In the genomic region with DNA sequence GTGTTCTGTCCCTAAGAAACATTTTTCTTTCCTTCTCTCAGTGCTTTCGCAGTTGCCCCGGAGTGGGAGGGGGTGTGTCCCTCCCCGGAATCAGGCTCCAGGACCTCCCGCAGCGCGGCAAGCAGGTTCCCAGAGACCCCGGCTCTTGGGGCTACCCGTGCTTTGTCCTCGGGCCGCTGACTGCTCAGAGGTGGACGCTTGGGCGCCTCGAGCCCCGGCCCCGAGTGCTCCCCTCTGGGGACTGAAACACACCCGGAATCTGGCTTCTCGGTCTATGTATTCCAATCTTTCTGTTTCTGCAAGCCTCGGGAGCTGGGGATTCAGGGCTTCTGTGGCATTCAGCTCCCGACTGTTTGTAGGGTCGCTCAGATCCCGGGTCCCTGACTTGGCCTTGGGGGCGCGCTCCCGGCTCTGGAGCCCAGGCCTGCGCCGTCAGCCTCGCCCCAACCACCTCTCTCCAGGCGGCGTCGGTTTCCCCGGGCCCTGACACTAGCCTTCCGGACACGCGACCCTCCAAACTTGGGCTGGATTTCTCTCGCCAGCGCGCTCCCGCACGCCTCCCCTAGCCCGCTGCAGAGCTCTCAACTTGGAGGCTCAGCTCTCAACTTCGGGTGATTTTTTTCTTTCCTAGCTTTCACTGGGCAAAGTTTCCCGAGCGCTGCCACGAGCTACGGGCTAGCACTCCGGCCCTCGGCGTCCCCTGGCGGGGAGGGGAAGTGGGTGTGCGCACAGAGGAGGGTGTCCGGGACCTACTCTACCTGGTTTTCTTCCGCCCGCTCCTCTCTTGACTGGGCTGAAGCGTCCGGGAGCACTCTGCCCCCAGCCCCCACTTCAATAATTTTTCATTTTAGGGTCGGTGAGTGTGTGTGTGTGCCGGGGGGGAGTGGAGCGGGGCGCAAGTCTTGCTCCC, we compare ENCODE assay signal across 8 mouse cellular contexts. TPM values are rescaled to one million over a fixed set of nuclear protein-coding genes. Genes with fewer than 3 reads are reported as not detected.
DNase-seq lines count a peak whose midpoint lies in the region; ATAC-seq lines count a peak whose summit lies in the region.

No protein-coding gene starts in this region.

- peak overlapping the region; percentile 89 for H3K4me2 ChIP-seq in kidney, embryonic 15.5 days

- peak overlapping the region; percentile 52 for H3K4me3 ChIP-seq in kidney, embryonic 15.5 days (replicated peaks)

- peak overlapping the region; percentile 32 for H3K9ac ChIP-seq in kidney, embryonic 15.5 days

- DNase-seq in heart, adult 11 months, result peak; percentile 94
- DNase-seq in heart, postnatal 25 days (ENCODE audit: low spot score), result no peak
- peak; percentile 62 for DNase-seq in c-Kit-positive CD71-positive TER-119-positive erythroid progenitor cells, embryonic 14.5 days (ENCODE audit: low spot score)
- peak; percentile 28 to 32 for DNase-seq in heart, adult 9 months (ENCODE audit: low spot score in 2 of 2)
- DNase-seq in lung, postnatal 25 days (ENCODE audit: low spot score), result peak; percentile 40
- peak; percentile 25 for DNase-seq in ovary, postnatal 10 days (ENCODE audit: low spot score)
- peak; percentile 26 to 33 for DNase-seq in urinary bladder, postnatal 36 days (ENCODE audit: low spot score in 2 of 2)

- ATAC-seq in kidney, embryonic 15.5 days (replicated peaks; ENCODE audit: low FRiP score), result peak; percentile 61

- peak overlapping the region; percentile 66 for H3K27ac ChIP-seq in kidney, embryonic 15.5 days

- H3K36me3 ChIP-seq in kidney, embryonic 15.5 days, result no peaks in the 10 kb centered on the region

- intact Hi-C loops in heart, postnatal 25 days (cut with DNase I), result no loop called here

- peaks cover 86% of the 10 kb centered on the region for H3K27me3 ChIP-seq in kidney, embryonic 15.5 days

- H3K4me1 ChIP-seq in kidney, embryonic 15.5 days, result peaks cover 72% of the 10 kb centered on the region

- no peaks in the 10 kb centered on the region for H3K9me3 ChIP-seq in kidney, embryonic 15.5 days (replicated peaks)

- under 1% methylated on average over 59 of the region's 59 CpGs for WGBS in kidney, embryonic 15.5 days

RNA-seq across cellular contexts. Expression of a gene that starts 0.8 kb away (rescaled TPM):
- 1 to 10 TPM; 4.2 to 4.7 TPM for total RNA-seq in heart, postnatal 25 days (2021)
- polyA plus RNA-seq in kidney, embryonic 15.5 days (2015; fragmentation: Nextera tagmentation; extraction: Ambion mirVana), result 2.9 and 3.6 TPM in 2 replicates

RNA-seq across cellular contexts. Expression of a gene that starts 2.2 kb away (rescaled TPM):
- not detected for total RNA-seq in heart, postnatal 25 days (2021)
- polyA plus RNA-seq in kidney, embryonic 15.5 days (2015; fragmentation: Nextera tagmentation; extraction: Ambion mirVana), result not detected in 2 replicates
